ENCODE assay signal across 13 mouse cellular contexts in the genomic region with DNA sequence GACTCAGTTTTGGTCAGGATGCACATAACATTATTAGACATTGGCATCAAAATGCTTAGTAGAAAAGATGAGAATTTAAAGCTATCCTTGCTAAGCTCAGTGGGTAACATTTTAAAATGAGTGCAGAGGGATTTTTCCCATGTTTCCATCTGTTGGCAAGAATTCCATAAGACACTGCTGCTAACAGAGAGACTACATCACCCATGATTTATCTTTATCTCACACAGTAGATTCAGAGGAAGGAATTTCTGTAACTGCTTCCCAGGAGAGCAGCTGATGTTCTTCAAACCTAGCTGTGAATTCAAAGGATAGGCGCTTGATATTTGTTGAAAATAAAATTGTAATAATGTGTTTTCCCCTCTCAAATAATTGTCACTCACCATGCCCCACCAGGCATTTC.
"Had no signal": no experiment of that assay in that cellular context is flagged by ENCODE, and none has a peak within 500 bp of the region (broad histone marks: within the 10 kb centered on the region; RNA-seq: fewer than 3 reads in every experiment).

No protein-coding gene starts in this region.

- DNase-seq: lung, adult 2 months; lung, postnatal 10 days; lung, postnatal 4 days; right cerebral cortex, postnatal 14 days; thymus, adult 2 months; thymus, postnatal 25 days; thymus, postnatal 4 days had no signal

- H3K9me3 ChIP-seq: midbrain, embryonic 10.5 days; midbrain, embryonic 12.5 days; midbrain, embryonic 15.5 days; neural tube, embryonic 12.5 days; stomach, embryonic 15.5 days had no signal

- H3K4me3 ChIP-seq: midbrain, embryonic 10.5 days; midbrain, embryonic 12.5 days; midbrain, embryonic 15.5 days; neural tube, embryonic 12.5 days; stomach, embryonic 15.5 days had no signal

- H3K9ac ChIP-seq: midbrain, embryonic 12.5 days; midbrain, embryonic 15.5 days; neural tube, embryonic 12.5 days; stomach, embryonic 15.5 days had no signal

- H3K4me2 ChIP-seq: midbrain, embryonic 12.5 days; midbrain, embryonic 15.5 days; neural tube, embryonic 12.5 days; stomach, embryonic 15.5 days had no signal

- ATAC-seq: midbrain, embryonic 15.5 days had no signal

- H3K4me1 ChIP-seq: midbrain, embryonic 15.5 days; neural tube, embryonic 12.5 days; stomach, embryonic 15.5 days had no signal

- H3K36me3 ChIP-seq: midbrain, embryonic 10.5 days; midbrain, embryonic 12.5 days; midbrain, embryonic 15.5 days; neural tube, embryonic 12.5 days; stomach, embryonic 15.5 days had no signal

- H3K27me3 ChIP-seq: midbrain, embryonic 12.5 days; midbrain, embryonic 15.5 days; neural tube, embryonic 12.5 days; stomach, embryonic 15.5 days had no signal

- H3K27ac ChIP-seq: midbrain, embryonic 10.5 days; midbrain, embryonic 12.5 days; midbrain, embryonic 15.5 days; neural tube, embryonic 12.5 days; stomach, embryonic 15.5 days; stomach, postnatal 0 days had no signal
